Mouse (Mus musculus) olfactory bulb, adult 2 months (tissue): ENCODE results near the gene Parm1.

ENCODE experiments used
- CTCF ChIP-seq: fragments of 200-500 bp; IDR thresholded peaks from 2 replicates; pipeline ENCODE4 v1.5.1; 2012; ENCODE audit warnings: low read depth, mild to moderate bottlenecking, low read length, moderate library complexity; ENCODE audit not compliant: insufficient read depth
- POLR2A ChIP-seq: fragments of 200-500 bp; IDR thresholded peaks from 2 replicates; pipeline ENCODE4 v1.6.1; 2012; ENCODE audit warnings: mild to moderate bottlenecking, low read depth, low read length, moderate library complexity; ENCODE audit not compliant: insufficient read depth

DNA sequence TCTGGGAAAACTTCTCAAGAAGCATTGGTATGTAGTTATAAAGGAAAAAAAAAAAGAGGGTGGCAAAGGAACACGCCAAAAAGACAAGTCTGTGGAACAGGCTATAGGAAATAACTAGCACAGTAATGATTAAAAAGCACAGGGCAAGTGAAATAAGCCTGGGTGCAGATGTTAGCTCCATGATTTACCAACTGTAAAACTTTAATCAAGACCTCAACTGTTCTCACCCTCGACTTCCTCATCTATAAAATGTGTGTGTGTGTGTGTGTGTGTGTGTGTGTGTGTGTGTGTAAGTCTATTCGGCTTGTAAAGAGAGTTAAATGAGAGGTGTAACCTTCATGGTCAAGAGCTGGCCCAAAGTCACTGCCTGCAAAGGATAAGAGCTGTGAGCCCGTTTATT, 91.6 kb downstream of the Parm1 start:
- TF ChIP-seq CTCF = no peak
- no peak for TF ChIP-seq POLR2A
